Mouse (Mus musculus): ENCODE data around the gene Trip13. TPM values are rescaled to one million over a fixed set of nuclear protein-coding genes. Genes with fewer than 3 reads are reported as not detected.

The Trip13 gene
- polyA plus RNA-seq, 1 experiment from 2014 or later: 27.3 TPM

- H3K4me3 ChIP-seq (ENCODE audit: low read length): no peak overlapping the region
- no peak for ATAC-seq (replicated peaks; ENCODE audit: extremely low read depth, insufficient read depth, low FRiP score)
- H3K36me3 ChIP-seq (ENCODE audit: control insufficient read depth, insufficient read depth): peaks cover 58% of the 10 kb centered on the region
- no peaks in the 10 kb centered on the region for H3K4me1 ChIP-seq (ENCODE audit: control insufficient read depth, insufficient read depth, low read length)
- H3K27me3 ChIP-seq (ENCODE audit: control insufficient read depth, insufficient read depth, low read length): no peaks in the 10 kb centered on the region
- no peak overlapping the region for H3K9ac ChIP-seq (ENCODE audit: low read length)
- WGBS: 75% methylated on average over 6 of the region's 6 CpGs
- no peak overlapping the region for H3K27ac ChIP-seq (ENCODE audit: low read length)
- H3K4me2 ChIP-seq (ENCODE audit: low read depth, low read length): no peak overlapping the region
- no peaks in the 10 kb centered on the region for H3K9me3 ChIP-seq (replicated peaks; ENCODE audit: control insufficient read depth, low read length)
These were observed 17.1 kb upstream of the Trip13 start for GRCm38 (mm10) chr13:73954666-73955065.

- no peak for ATAC-seq (replicated peaks; ENCODE audit: extremely low read depth, insufficient read depth, low FRiP score)
- Histone ChIP-seq H3K36me3 (ENCODE audit: control insufficient read depth, insufficient read depth) (peaks cover 56% of the 10 kb centered on the region), H3K27me3 (ENCODE audit: control insufficient read depth, insufficient read depth, low read length) (no peaks in the 10 kb centered on the region), H3K27ac (ENCODE audit: low read length) (no peak overlapping the region), H3K9me3 (replicated peaks; ENCODE audit: control insufficient read depth, low read length) (no peaks in the 10 kb centered on the region), H3K4me1 (ENCODE audit: control insufficient read depth, insufficient read depth, low read length) (no peaks in the 10 kb centered on the region), H3K9ac (ENCODE audit: low read length) (no peak overlapping the region), H3K4me3 (ENCODE audit: low read length) (no peak overlapping the region), H3K4me2 (ENCODE audit: low read depth, low read length) (no peak overlapping the region)
- WGBS: 95% methylated on average over 1 of the region's 1 CpGs
These were observed 16.1 kb upstream of the Trip13 start for GRCm38 (mm10) chr13:73953551-73954130.

DNA sequence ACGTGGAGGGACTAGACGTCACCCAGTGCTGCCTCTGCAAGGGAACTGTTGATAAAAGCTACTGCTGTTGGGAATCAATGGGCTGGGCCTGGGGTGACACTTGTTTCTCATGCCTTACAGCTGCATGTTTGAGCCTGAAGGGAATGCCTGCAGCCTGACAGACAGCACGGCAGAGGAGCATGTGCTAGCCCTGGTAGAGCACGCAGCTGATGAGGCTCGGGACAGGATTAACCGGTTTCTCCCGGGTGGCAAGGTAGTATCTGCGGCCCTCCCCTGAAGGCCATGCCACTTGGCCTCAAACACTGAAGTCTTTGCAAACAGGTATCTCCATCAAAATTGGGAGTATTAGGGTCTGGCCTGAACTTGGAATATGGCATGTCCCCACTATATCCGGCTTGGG lies 7.0 kb upstream of the Trip13 start:
- no peaks in the 10 kb centered on the region for H3K9me3 ChIP-seq (replicated peaks; ENCODE audit: control insufficient read depth, low read length)
- WGBS: 89% methylated on average over 9 of the region's 9 CpGs
- H3K4me2 ChIP-seq (ENCODE audit: low read depth, low read length): no peak overlapping the region
- no peak overlapping the region for H3K4me3 ChIP-seq (ENCODE audit: low read length)
- no peak overlapping the region for H3K9ac ChIP-seq (ENCODE audit: low read length)
- no peak for ATAC-seq (replicated peaks; ENCODE audit: extremely low read depth, insufficient read depth, low FRiP score)
- H3K27me3 ChIP-seq (ENCODE audit: control insufficient read depth, insufficient read depth, low read length): no peaks in the 10 kb centered on the region
- H3K36me3 ChIP-seq (ENCODE audit: control insufficient read depth, insufficient read depth): peaks cover 67% of the 10 kb centered on the region
- H3K4me1 ChIP-seq (ENCODE audit: control insufficient read depth, insufficient read depth, low read length): no peaks in the 10 kb centered on the region
- no peak overlapping the region for H3K27ac ChIP-seq (ENCODE audit: low read length)

GRCm38 (mm10) chr13:73939101-73939500 lies 1.5 kb upstream of the Trip13 start:
- H3K4me3 ChIP-seq (ENCODE audit: low read length): no peak overlapping the region
- no peaks in the 10 kb centered on the region for H3K27me3 ChIP-seq (ENCODE audit: control insufficient read depth, insufficient read depth, low read length)
- H3K4me2 ChIP-seq (ENCODE audit: low read depth, low read length): no peak overlapping the region
- H3K9ac ChIP-seq (ENCODE audit: low read length): no peak overlapping the region
- H3K27ac ChIP-seq (ENCODE audit: low read length): no peak overlapping the region
- 99% methylated on average over 5 of the region's 5 CpGs for WGBS
- H3K4me1 ChIP-seq (ENCODE audit: control insufficient read depth, insufficient read depth, low read length): peaks cover 8% of the 10 kb centered on the region
- H3K36me3 ChIP-seq (ENCODE audit: control insufficient read depth, insufficient read depth): peaks cover 29% of the 10 kb centered on the region
- ATAC-seq (replicated peaks; ENCODE audit: extremely low read depth, insufficient read depth, low FRiP score): no peak
- H3K9me3 ChIP-seq (replicated peaks; ENCODE audit: control insufficient read depth, low read length): no peaks in the 10 kb centered on the region

- H3K4me2 ChIP-seq (ENCODE audit: low read depth, low read length): peak overlapping the region; percentile 72
- peaks cover 24% of the 10 kb centered on the region for H3K36me3 ChIP-seq (ENCODE audit: control insufficient read depth, insufficient read depth)
- H3K9me3 ChIP-seq (replicated peaks; ENCODE audit: control insufficient read depth, low read length): no peaks in the 10 kb centered on the region
- no peak for ATAC-seq (replicated peaks; ENCODE audit: extremely low read depth, insufficient read depth, low FRiP score)
- peaks cover 8% of the 10 kb centered on the region for H3K4me1 ChIP-seq (ENCODE audit: control insufficient read depth, insufficient read depth, low read length)
- WGBS: 26% methylated on average over 13 of the region's 13 CpGs
- H3K27ac ChIP-seq (ENCODE audit: low read length): peak overlapping the region; percentile 91
- H3K4me3 ChIP-seq (ENCODE audit: low read length): peak overlapping the region; percentile 80
- peak overlapping the region; percentile 79 for H3K9ac ChIP-seq (ENCODE audit: low read length)
- H3K27me3 ChIP-seq (ENCODE audit: control insufficient read depth, insufficient read depth, low read length): no peaks in the 10 kb centered on the region
These were observed 585 bp upstream of the Trip13 start for GRCm38 (mm10) chr13:73938177-73938560.

DNA sequence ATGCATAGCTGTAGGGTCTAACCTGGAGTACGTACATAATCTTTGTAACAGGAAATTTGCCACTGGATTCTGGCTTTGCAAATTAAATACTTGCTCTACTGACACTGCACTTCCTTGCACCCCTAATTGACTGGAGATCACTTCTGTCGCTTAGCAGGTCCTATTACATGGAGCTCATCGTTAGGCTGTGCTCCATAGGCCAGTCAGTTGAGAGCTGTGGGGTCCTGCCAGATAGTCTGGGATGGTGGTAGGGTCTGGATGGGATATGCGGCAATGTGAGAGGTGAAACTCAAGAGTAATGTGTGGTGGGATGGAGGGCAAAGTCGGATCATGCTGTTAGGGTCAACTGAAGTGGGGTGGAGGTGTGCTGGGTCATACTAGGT lies 655 bp downstream of the Trip13 start:
- ATAC-seq (replicated peaks; ENCODE audit: extremely low read depth, insufficient read depth, low FRiP score): no peak; the same call in 1 of the 2 replicates
- H3K4me2 ChIP-seq (ENCODE audit: low read depth, low read length): peak overlapping the region; percentile 61
- peaks cover 8% of the 10 kb centered on the region for H3K4me1 ChIP-seq (ENCODE audit: control insufficient read depth, insufficient read depth, low read length)
- H3K9me3 ChIP-seq (replicated peaks; ENCODE audit: control insufficient read depth, low read length): no peaks in the 10 kb centered on the region
- peak overlapping the region; percentile 79 for H3K9ac ChIP-seq (ENCODE audit: low read length)
- no peaks in the 10 kb centered on the region for H3K27me3 ChIP-seq (ENCODE audit: control insufficient read depth, insufficient read depth, low read length)
- peaks cover 15% of the 10 kb centered on the region for H3K36me3 ChIP-seq (ENCODE audit: control insufficient read depth, insufficient read depth)
- peak overlapping the region; percentile 80 for H3K4me3 ChIP-seq (ENCODE audit: low read length)
- no peak overlapping the region for H3K27ac ChIP-seq (ENCODE audit: low read length)
- WGBS: 12% methylated on average over 5 of the region's 5 CpGs

DNA sequence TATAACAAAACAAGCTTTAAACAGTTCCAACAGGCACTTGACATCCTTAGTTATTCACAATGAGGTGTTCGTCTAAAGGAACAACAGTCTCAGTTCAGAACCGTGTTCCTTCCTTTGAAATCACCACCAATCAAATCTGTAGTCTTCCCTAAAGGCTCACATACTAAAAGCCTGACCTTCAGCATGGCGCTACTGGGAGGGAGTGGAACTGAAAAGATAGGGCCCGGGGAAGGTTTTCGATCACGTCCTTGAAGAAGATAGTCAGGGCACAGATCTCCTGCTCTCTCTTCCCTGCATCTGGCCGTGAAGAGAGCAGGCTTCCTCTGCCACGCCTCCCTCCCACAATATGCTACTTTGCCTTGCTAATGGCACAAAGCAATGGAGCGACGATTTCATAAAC lies 5.4 kb downstream of the Trip13 start:
- ATAC-seq (replicated peaks; ENCODE audit: extremely low read depth, insufficient read depth, low FRiP score): no peak
- 89% methylated on average over 10 of the region's 10 CpGs for WGBS
- no peak overlapping the region for H3K4me2 ChIP-seq (ENCODE audit: low read depth, low read length)
- H3K27ac ChIP-seq (ENCODE audit: low read length): no peak overlapping the region
- H3K36me3 ChIP-seq (ENCODE audit: control insufficient read depth, insufficient read depth): peaks cover 21% of the 10 kb centered on the region
- H3K27me3 ChIP-seq (ENCODE audit: control insufficient read depth, insufficient read depth, low read length): no peaks in the 10 kb centered on the region
- no peak overlapping the region for H3K4me3 ChIP-seq (ENCODE audit: low read length)
- H3K9ac ChIP-seq (ENCODE audit: low read length): no peak overlapping the region
- peaks cover 3% of the 10 kb centered on the region for H3K4me1 ChIP-seq (ENCODE audit: control insufficient read depth, insufficient read depth, low read length)
- no peaks in the 10 kb centered on the region for H3K9me3 ChIP-seq (replicated peaks; ENCODE audit: control insufficient read depth, low read length)

DNA sequence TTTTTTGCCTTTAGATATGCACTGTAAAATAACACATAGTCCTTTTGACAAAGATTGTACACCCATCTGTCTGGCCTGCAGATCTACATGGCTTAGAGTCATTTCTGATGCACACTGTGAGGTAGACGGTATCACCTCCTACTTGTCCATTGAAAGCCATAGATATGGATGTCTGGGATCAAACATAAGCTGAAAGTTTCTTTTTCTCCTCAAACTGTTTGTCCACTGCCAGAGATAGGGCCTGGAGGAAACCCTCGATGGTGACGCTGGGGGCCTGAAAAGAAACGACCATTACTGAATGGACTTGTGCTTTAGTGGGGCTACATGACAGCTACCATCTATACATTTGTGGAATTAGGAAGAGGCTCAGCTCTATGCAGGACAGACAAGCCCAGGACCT lies 24.5 kb downstream of the Trip13 start:
- no peaks in the 10 kb centered on the region for H3K27me3 ChIP-seq (ENCODE audit: control insufficient read depth, insufficient read depth, low read length)
- no peak overlapping the region for H3K9ac ChIP-seq (ENCODE audit: low read length)
- H3K4me3 ChIP-seq (ENCODE audit: low read length): no peak overlapping the region
- no peak for ATAC-seq (replicated peaks; ENCODE audit: extremely low read depth, insufficient read depth, low FRiP score)
- no peaks in the 10 kb centered on the region for H3K4me1 ChIP-seq (ENCODE audit: control insufficient read depth, insufficient read depth, low read length)
- no peak overlapping the region for H3K4me2 ChIP-seq (ENCODE audit: low read depth, low read length)
- no peak overlapping the region for H3K27ac ChIP-seq (ENCODE audit: low read length)
- no peaks in the 10 kb centered on the region for H3K9me3 ChIP-seq (replicated peaks; ENCODE audit: control insufficient read depth, low read length)
- 93% methylated on average over 4 of the region's 4 CpGs for WGBS
- H3K36me3 ChIP-seq (ENCODE audit: control insufficient read depth, insufficient read depth): peaks cover 21% of the 10 kb centered on the region

DNA sequence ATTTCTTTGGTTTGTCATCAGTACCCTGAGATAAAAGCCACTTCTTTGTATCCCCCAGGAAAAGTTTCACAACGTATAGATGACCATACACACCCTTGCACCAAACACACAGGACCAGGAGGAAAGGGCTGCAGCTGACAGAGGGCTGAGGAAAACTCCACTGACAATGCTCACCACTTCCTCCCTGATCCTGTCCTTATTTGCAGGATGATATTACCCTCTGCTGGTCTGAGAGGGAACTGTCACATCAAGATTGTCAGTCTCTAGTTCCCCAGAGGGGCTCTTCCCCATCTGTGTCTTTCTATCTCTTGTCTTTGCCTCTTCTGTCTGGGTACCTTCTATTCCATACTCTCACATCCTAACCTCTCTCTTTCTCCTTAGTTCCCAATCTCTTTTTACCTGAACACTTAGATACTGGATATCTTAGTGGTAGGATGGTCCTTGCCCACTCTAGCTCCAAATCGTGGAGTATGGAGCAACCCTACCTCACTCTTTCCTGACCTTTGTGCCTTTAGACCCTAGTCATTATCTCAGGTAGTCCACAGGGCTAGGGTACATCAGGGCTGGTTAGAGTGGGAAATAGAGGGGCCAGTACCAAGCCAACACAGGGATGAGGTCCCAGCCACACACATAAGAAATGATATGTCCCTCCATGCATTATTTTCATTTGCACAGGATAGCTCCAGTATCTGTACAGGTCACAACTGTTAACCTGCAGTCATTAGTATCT lies 29.7 kb downstream of the Trip13 start:
- H3K4me3 ChIP-seq (ENCODE audit: low read length): no peak overlapping the region
- no peaks in the 10 kb centered on the region for H3K27me3 ChIP-seq (ENCODE audit: control insufficient read depth, insufficient read depth, low read length)
- H3K9ac ChIP-seq (ENCODE audit: low read length): no peak overlapping the region
- no peaks in the 10 kb centered on the region for H3K9me3 ChIP-seq (replicated peaks; ENCODE audit: control insufficient read depth, low read length)
- H3K4me1 ChIP-seq (ENCODE audit: control insufficient read depth, insufficient read depth, low read length): no peaks in the 10 kb centered on the region
- no peak overlapping the region for H3K27ac ChIP-seq (ENCODE audit: low read length)
- 0 out of 2 replicates have a peak, but pooled peaks have one; percentile 41 for ATAC-seq (replicated peaks; ENCODE audit: extremely low read depth, insufficient read depth, low FRiP score)
- H3K36me3 ChIP-seq (ENCODE audit: control insufficient read depth, insufficient read depth): no peaks in the 10 kb centered on the region; the same call in 1 of the 2 replicates
- WGBS: 61% methylated on average over 2 of the region's 2 CpGs
- no peak overlapping the region for H3K4me2 ChIP-seq (ENCODE audit: low read depth, low read length)
